Mouse (Mus musculus) urinary bladder, postnatal 14 days (tissue): ENCODE measurements at regions not wholly inside any gene's neighbourhood (a gene's known extent, or its start where the extent isn't known, plus 50 kb on each side); places are given as distances from the start of the nearest gene placed in this dataset.

ENCODE experiments used
- DNase-seq: peaks from one replicate; pipeline ENCODE4 v3.0.0; 2021; ENCODE audit warnings: low spot score

DNA sequence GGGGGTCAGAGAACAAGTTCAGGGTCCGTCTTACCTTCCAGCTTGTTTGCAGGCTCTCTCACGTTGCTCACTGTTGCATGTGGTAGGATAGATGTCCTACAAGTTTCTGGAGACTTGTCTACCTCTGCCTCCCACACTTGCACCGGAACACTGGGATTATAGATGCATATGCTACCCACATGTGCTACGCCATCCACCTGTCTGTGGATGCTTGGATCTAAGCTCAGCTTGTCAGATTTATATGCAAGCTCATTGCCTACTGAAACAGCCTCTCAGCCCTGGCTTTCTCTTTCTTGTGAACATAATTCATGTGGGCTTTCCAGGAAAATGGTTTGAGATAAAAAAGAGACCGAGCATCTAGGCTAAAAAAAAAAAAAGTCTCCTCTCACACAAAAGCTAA, 353.0 kb downstream of the Nucb2 start:
- no peak for DNase-seq

GRCm38 (mm10) chr7:116857744-116858143, 353.6 kb downstream of the Nucb2 start:
- DNase-seq = no peak

GRCm38 (mm10) chr7:116882268-116882964, 378.2 kb downstream of the Nucb2 start:
- DNase-seq = no peak

DNA sequence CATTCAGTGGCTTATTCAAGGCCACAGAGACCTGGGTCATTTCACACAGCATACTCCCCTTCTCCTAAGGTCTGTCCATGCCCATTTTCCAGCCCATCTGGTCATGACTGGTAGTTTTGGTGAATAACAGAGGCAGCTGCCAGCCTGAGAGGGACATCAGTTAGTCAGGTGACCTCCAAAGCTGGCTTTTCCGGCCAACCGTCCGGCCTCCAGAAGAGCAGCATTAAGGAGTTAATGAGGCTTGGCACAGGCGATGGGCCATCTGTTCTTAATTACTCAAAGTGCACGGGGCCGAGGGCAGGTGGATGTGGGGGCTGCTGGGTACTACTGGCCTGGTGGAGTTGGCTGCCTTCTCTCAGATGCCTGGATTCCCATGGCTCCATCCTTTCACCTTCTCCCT, 389.7 kb downstream of the Nucb2 start:
- DNase-seq = no peak

DNA sequence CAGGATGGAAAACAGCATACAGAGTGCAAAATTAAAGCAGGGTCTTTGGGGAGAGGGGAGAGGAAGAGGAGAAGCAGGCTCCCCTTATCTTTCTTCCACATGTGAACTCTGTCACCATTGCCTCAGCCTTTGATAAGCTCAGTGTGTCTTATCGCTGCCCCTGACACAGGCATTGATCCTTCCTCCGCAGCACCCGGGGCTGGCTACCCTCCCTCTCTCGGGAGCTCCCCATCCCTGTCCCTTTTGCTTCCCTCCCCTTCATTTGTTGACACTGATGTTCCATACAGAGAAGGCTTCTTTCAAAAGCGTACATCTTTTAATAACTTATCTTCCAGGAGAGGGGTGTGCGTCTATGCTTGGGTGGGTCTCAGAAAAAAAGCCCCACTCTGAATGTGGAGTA, 411.6 kb downstream of the Nucb2 start:
- no peak for DNase-seq

DNA sequence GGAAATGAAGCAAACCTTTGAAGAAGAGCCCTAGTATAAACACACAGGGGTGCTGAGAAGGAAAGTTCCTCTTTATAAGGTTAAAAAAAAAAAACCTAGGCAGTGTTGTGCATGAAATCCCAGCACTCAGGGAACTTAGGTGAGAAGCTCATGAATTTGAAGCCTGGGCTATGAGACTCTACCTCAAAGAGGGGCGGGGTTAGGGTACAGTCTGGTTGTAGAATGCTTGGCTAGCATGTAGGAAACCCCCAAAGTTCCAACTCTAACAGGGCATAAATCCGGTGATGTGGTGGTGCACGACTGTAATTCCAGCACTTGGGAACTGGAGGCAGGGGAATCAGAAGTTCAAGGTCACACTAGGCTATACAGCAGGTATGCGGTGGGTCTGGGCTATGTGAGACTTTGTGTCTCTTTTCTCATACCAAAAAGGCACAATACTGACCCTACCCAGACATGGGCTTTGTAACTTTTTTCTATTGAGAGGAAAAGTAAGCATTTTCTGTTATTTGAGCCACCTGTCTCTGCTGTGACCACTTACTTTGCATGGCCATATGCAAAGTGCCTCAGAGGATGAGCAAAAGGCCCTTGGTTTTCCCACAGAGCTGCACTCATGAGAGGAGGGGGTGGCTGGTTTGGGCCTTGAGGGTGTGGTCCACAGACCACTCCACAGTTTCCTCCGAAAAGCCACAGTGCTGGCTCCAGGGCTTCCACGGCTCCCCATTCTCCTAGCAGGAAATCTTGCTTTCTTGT, 413.9 kb downstream of the Nucb2 start:
- DNase-seq = no peak

GRCm38 (mm10) chr7:116946448-116946847, 434.3 kb upstream of the Xylt1 start:
- DNase-seq = no peak

DNA sequence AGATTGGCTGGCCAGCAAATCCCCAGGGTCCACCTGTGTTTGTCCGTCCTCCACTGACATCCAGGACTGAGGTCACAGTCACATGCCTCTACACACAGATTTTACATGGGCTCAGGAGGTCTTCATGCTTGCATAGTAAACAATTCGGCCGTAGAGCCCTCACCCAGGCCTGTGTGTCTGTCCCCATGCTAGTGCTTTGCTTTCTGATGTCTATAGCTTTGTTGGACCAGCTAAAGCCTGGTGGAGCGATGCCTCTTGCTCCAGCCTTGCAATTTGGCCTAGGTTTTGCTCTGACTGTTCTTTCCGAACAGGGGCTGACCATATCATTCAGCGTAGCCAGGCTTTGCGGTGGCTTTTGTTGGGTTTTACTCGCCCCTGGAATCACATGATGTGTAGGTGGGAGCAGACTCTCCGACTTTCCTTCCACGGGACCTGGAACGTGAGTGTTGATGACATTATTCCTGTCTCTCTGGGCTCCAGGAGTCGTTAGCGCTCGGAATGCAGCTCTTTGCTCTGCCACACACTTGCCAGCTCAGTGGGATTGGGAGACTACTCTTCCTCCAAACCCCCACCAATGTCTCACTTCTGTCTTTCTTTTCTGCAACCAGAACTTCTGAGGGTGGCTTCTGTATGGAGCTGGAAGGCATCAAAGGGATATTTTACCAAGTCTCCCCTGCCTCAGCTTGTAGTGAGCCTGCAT, 421.4 kb upstream of the Xylt1 start:
- no peak for DNase-seq

GRCm38 (mm10) chr7:116963839-116964238, 416.9 kb upstream of the Xylt1 start:
- no peak for DNase-seq

GRCm38 (mm10) chr7:116991351-116991750, 389.4 kb upstream of the Xylt1 start:
- no peak for DNase-seq

DNA sequence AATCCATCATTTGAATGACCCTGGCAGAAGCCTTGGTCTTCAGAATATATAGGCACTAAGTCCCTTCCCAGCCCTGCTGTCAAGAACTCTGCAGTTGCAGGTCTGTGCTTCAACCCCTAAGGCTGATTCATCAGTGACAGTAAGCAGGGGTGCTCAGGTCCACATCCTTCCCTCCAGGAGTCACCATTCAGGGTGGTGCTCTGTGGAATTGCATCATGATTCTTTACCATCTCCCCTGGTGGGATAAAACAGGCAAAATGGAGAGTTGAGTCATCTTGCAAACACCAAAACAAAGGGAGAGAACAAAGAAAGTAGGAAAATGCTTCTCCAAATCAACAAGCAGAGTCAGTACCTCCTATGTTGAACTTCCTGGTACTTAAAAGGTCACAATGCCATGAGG, 388.6 kb upstream of the Xylt1 start:
- DNase-seq = no peak

GRCm38 (mm10) chr7:116995770-116996169, 385.0 kb upstream of the Xylt1 start:
- no peak for DNase-seq

- no peak for DNase-seq
These were observed 377.6 kb upstream of the Xylt1 start for GRCm38 (mm10) chr7:117003167-117003566.

DNA sequence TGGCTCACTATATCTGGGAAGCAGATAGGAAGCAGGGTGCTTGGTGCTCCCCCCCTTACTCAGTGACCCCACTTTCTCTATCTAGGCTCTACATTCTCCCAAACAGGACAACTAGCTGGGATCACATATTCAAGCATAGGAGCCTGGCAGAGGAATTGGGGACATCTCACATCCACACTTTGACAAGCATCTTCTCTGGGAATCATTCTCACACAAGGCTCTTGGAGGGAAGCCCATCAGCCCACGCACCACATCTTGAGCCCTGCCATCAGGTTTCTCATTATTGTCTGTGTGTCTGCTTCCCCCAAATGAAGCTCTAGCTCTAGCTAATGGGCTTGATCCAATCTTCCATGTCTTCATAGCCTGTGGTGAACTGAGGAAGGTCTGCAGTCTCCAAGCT, 362.4 kb upstream of the Xylt1 start:
- DNase-seq = no peak

- DNase-seq = peak; percentile 35
These were observed 359.1 kb upstream of the Xylt1 start for GRCm38 (mm10) chr7:117021716-117022115.

DNA sequence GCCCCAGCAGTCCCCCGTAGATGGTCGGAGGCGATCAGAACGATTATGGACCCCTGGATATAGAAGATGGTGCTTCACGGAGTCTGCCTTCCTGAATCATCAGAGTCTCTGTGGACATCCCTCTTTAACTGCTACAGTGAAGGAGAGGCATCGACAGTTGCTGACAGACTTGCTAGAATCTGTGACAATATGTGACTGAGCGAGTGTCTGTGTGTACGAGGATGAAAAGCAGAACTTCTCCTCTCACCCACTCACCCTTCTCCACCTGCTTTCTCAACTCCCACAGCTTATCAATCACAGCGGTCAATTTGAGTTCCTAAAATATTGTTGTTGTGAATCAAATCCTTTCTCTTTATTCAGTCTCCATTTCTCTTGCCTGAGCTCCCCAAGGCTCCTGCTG, 335.9 kb upstream of the Xylt1 start:
- DNase-seq = no peak

- DNase-seq = no peak
These were observed 331.5 kb upstream of the Xylt1 start for GRCm38 (mm10) chr7:117049249-117049648.

DNA sequence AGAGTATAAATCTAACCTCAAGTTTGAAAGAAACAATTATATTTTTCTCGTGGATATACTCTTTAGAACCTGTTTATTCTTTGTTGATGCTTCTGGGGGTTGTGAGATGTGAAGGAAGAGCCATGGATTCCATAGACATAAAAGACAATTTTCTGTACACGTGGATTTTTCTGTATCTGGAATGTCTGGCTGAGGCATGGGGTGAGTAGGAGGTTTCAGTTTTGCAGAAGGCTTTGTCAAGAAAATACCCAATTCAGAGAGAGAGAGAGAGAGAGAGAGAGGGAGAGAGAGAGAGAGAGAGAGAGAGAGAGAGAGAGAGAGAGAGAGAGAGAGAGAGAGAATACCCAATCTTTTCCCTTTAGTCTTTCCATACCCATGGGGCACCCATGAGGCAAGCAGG, 315.0 kb upstream of the Xylt1 start:
- no peak for DNase-seq

GRCm38 (mm10) chr7:117090911-117091550, 289.7 kb upstream of the Xylt1 start:
- DNase-seq = peak; percentile 48

DNA sequence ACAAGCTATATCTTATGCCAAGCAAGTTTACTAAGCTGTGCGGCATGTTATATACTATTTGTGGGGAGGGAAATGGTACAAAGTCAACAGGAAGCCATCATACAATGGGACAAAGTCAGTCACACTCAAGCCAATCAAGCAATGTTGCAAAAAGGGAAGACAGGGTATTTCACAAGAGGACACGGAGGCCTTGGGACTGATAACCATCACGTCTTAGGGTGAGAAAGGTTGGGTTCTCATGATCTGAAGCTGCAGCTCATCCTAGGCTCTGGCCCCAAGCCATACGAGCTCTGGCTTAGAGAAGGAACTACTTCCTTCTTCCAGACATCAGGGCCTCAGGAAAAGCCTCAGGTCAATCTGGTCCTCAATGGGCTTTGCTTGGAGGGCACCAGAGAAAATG, 287.9 kb upstream of the Xylt1 start:
- no peak for DNase-seq

GRCm38 (mm10) chr7:117097618-117098017, 283.2 kb upstream of the Xylt1 start:
- no peak for DNase-seq

DNA sequence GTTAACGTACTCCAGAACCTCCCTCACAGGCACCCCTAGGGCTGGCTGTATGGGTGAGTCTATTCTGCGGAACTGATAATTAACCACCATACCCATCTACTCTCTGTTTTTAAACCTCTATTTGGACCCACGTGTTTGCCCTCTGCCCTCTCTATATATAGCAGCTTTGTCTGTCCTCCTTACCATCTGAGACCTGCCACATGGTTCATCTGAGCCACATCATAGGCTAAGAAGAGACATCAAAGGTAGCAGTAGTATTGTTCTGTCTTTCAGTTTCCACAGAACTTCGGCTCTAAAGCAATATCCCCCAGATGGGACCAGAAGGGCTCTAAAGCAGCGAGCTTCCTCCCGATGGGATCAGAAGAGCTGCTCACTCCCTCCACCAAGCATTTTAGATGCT, 281.7 kb upstream of the Xylt1 start:
- DNase-seq = no peak

- no peak for DNase-seq
These were observed 277.7 kb upstream of the Xylt1 start for GRCm38 (mm10) chr7:117103035-117103434.
